11 mouse cellular contexts compared by ENCODE assay signal in the genomic region with DNA sequence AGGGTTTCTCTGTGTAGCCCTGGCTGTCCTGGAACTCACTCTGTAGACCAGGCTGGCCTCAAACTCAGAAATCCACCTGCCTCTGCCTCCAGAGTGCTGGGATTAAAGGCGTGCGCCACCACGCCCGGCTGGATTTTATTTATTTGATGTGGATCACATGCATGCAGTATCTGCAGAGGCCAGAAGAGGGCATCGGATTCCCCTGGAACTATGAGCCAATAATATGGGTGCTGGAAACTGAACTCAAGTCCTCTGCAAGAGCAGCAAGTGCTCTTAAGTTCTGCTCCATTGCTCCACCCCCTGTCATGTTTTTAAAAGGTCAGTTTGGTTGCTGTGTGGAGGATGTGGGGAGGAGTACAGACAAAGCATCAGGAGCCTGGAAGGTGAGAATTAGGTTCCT. TPM values are rescaled to one million over a fixed set of nuclear protein-coding genes. Genes with fewer than 3 reads are reported as not detected.
DNase-seq lines count a peak whose midpoint lies in the region; ATAC-seq and TF ChIP-seq lines count a peak whose summit lies in the region.
"Not testable (repeated sequence)": the region's sequence is repeated elsewhere in the genome, so short reads cannot be mapped to it uniquely, and the experiment has no call there.
"Had no signal": no experiment of that assay in that cellular context is flagged by ENCODE, and none has a peak within 500 bp of the region (broad histone marks: within the 10 kb centered on the region; RNA-seq: fewer than 3 reads in every experiment).

No protein-coding gene starts in this region.

- H3K4me1 ChIP-seq in E14TG2a.4 (replicated peaks; ENCODE audit: low read depth, low read length); bone marrow macrophage, adult 2 months (ENCODE audit: control insufficient read depth, insufficient read depth, low read length); heart, postnatal 0 days (ENCODE audit: control insufficient read depth, insufficient read depth); lung, postnatal 0 days (ENCODE audit: insufficient read depth, low read depth, low read length); stomach, postnatal 0 days (replicated peaks; ENCODE audit: control insufficient read depth, insufficient read depth): not testable (repeated sequence)

- H3K4me3 ChIP-seq in E14TG2a.4 (replicated peaks; ENCODE audit: low read length); bone marrow macrophage, adult 2 months (ENCODE audit: insufficient read depth, low read length); heart, postnatal 0 days (ENCODE audit: low read depth, low read length); layer of hippocampus, adult 2 months; lung, postnatal 0 days (ENCODE audit: low read depth, low read length); stomach, postnatal 0 days (ENCODE audit: low read depth, low read length): not testable (repeated sequence)

- H3K27me3 ChIP-seq in E14TG2a.4 (ENCODE audit: insufficient read depth, low read length); Patski; heart, postnatal 0 days (ENCODE audit: control insufficient read depth, insufficient read depth, low read length); lung, postnatal 0 days (replicated peaks; ENCODE audit: insufficient read depth, low read length); stomach, postnatal 0 days (ENCODE audit: control insufficient read depth, insufficient read depth, low read length): not testable (repeated sequence)

- not testable (repeated sequence) for H3K9me3 ChIP-seq in E14TG2a.4 (ENCODE audit: low read length); heart, postnatal 0 days (replicated peaks; ENCODE audit: control insufficient read depth, low read length); lung, postnatal 0 days (ENCODE audit: low read length); stomach, postnatal 0 days (ENCODE audit: control insufficient read depth, low read length)

- H3K27ac ChIP-seq in bone marrow macrophage, adult 2 months (ENCODE audit: insufficient read depth, low read depth, low read length); heart, postnatal 0 days (ENCODE audit: low read depth); layer of hippocampus, adult 2 months; lung, postnatal 0 days (ENCODE audit: low read length); stomach, postnatal 0 days (replicated peaks): not testable (repeated sequence)

- H3K36me3 ChIP-seq in E14TG2a.4 (ENCODE audit: insufficient read depth, low read length), result peaks cover 13% of the 10 kb centered on the region
- peaks cover 41% of the 10 kb centered on the region for H3K36me3 ChIP-seq in heart, postnatal 0 days (replicated peaks; ENCODE audit: control insufficient read depth, insufficient read depth, low read length)
- H3K36me3 ChIP-seq in lung, postnatal 0 days (ENCODE audit: insufficient read depth, low read length); stomach, postnatal 0 days (ENCODE audit: control insufficient read depth, insufficient read depth, low read length): not testable (repeated sequence)

- H3K9ac ChIP-seq in heart, postnatal 0 days (replicated peaks; ENCODE audit: low read depth, low read length); lung, postnatal 0 days (replicated peaks; ENCODE audit: low read depth); stomach, postnatal 0 days (ENCODE audit: low read length): not testable (repeated sequence)

- not testable (repeated sequence) for TF ChIP-seq EP300 in heart, postnatal 0 days (IDR thresholded peaks at IDR 0.05; ENCODE audit: low read depth); lung, postnatal 0 days (IDR thresholded peaks at IDR 0.05); stomach, postnatal 0 days (optimal IDR thresholded peaks at IDR 0.05)

- DNase-seq in A20 (ENCODE audit: low read depth, low spot score), result peak; percentile 30
- DNase-seq in Patski (ENCODE audit: low read depth, low spot score); heart, postnatal 0 days (ENCODE audit: low spot score); layer of hippocampus, adult 2 months (ENCODE audit: low spot score in 2 of 2); lung, postnatal 0 days (ENCODE audit: low spot score); stomach, postnatal 0 days (ENCODE audit: low spot score): not testable (repeated sequence)

- not testable (repeated sequence) for ATAC-seq in Patski; heart, postnatal 0 days (ENCODE audit: insufficient read depth, low read depth); lung, postnatal 0 days; stomach, postnatal 0 days (ENCODE audit: low FRiP score, low TSS enrichment)

- in situ Hi-C loops in Patski (cut with MboI; ENCODE audit: low pct_unique_long_range_greater_than_20kb), result not testable (repeated sequence)

- CTCF ChIA-PET in Patski (lab: Charles Lee), result not testable (repeated sequence)

- TF ChIP-seq CTCF in E14TG2a.4 (conservative IDR thresholded peaks at IDR 0.05; ENCODE audit: low read length) (peak; percentile 49), Patski (IDR thresholded peaks at IDR 0.05) (peak; percentile 31)
- TF ChIP-seq CTCF in bone marrow macrophage, adult 2 months (IDR thresholded peaks at IDR 0.05; ENCODE audit: low read depth, low read length), result 0 out of 2 replicates have a peak, but pooled peaks have one; percentile 11
- TF ChIP-seq CTCF in heart, postnatal 0 days (IDR thresholded peaks at IDR 0.05; ENCODE audit: low read depth), result peak; percentile 7; the same call in 1 of the 2 replicates
- peak; percentile 37 for TF ChIP-seq CTCF in layer of hippocampus, adult 2 months (conservative IDR thresholded peaks at IDR 0.05)
- peak; percentile 34 for TF ChIP-seq CTCF in lung, postnatal 0 days (IDR thresholded peaks at IDR 0.05)
- peak; percentile 32; the same call in 1 of the 2 replicates for TF ChIP-seq CTCF in stomach, postnatal 0 days (IDR thresholded peaks at IDR 0.05; ENCODE audit: low read depth)

- POLR2A ChIA-PET in Patski (lab: Charles Lee), result not testable (repeated sequence)

- TF ChIP-seq POLR2A in bone marrow macrophage, adult 2 months (IDR thresholded peaks at IDR 0.05; ENCODE audit: borderline replicate concordance, low read depth, low read length), result not testable (repeated sequence)

- WGBS in heart, postnatal 0 days, result 78% methylated on average over 5 of the region's 5 CpGs
- 76% methylated on average over 5 of the region's 5 CpGs for WGBS in lung, postnatal 0 days
- 81% methylated on average over 5 of the region's 5 CpGs for WGBS in stomach, postnatal 0 days

- H3K4me2 ChIP-seq in heart, postnatal 0 days (ENCODE audit: low read depth, low read length); lung, postnatal 0 days (replicated peaks; ENCODE audit: low read depth, low read length); stomach, postnatal 0 days (replicated peaks; ENCODE audit: low read depth): not testable (repeated sequence)

RNA-seq across cellular contexts. Expression of a gene that starts 30.4 kb away (rescaled TPM):
- polyA plus RNA-seq in Patski (2021), result 12.6 TPM
- 25.9 and 29.7 TPM in 2 replicates for polyA plus RNA-seq in bone marrow macrophage, adult 2 months (2012; ENCODE audit: insufficient read depth, insufficient read length, missing spikeins)
- total RNA-seq in heart, postnatal 0 days (2014; rRNA removed; ENCODE audit: low replicate concordance), result 4.3 and 9.0 TPM in 2 replicates
- 21.1 and 26.5 TPM in 2 replicates for polyA plus RNA-seq in heart, postnatal 0 days (2015; fragmentation: Nextera tagmentation; extraction: Ambion mirVana)
- 1 to 10 TPM; 7.8 to 9.4 TPM for total RNA-seq in layer of hippocampus, adult 2 months (2021)
- polyA plus RNA-seq in lung, postnatal 0 days (2015; fragmentation: Nextera tagmentation; extraction: Ambion mirVana), result 17.0 and 18.2 TPM in 2 replicates
- polyA plus RNA-seq in stomach, postnatal 0 days (2015; fragmentation: Nextera tagmentation; extraction: Ambion mirVana), result 25.2 and 27.2 TPM in 2 replicates

RNA-seq across cellular contexts. Expression of a gene that starts 40.0 kb away (rescaled TPM):
- polyA plus RNA-seq in Patski (2021), result 93.1 TPM
- polyA plus RNA-seq in bone marrow macrophage, adult 2 months (2012; ENCODE audit: insufficient read depth, insufficient read length, missing spikeins), result 71.7 and 74.1 TPM in 2 replicates
- 66.0 and 87.6 TPM in 2 replicates for total RNA-seq in heart, postnatal 0 days (2014; rRNA removed; ENCODE audit: low replicate concordance)
- 73.8 and 78.1 TPM in 2 replicates for polyA plus RNA-seq in heart, postnatal 0 days (2015; fragmentation: Nextera tagmentation; extraction: Ambion mirVana)
- total RNA-seq in layer of hippocampus, adult 2 months (2021), result 100 to 1,000 TPM; 349 to 374 TPM
- polyA plus RNA-seq in lung, postnatal 0 days (2015; fragmentation: Nextera tagmentation; extraction: Ambion mirVana), result 76.8 and 88.2 TPM in 2 replicates
- polyA plus RNA-seq in stomach, postnatal 0 days (2015; fragmentation: Nextera tagmentation; extraction: Ambion mirVana), result 76.3 and 80.6 TPM in 2 replicates

RNA-seq across cellular contexts. Expression of a gene that starts 40.9 kb away (rescaled TPM):
- polyA plus RNA-seq in Patski (2021), result 25.3 TPM
- polyA plus RNA-seq in bone marrow macrophage, adult 2 months (2012; ENCODE audit: insufficient read depth, insufficient read length, missing spikeins), result 59.3 and 60.3 TPM in 2 replicates
- 32.6 and 54.8 TPM in 2 replicates for total RNA-seq in heart, postnatal 0 days (2014; rRNA removed; ENCODE audit: low replicate concordance)
- polyA plus RNA-seq in heart, postnatal 0 days (2015; fragmentation: Nextera tagmentation; extraction: Ambion mirVana), result 119 and 121 TPM in 2 replicates
- total RNA-seq in layer of hippocampus, adult 2 months (2021), result 10 to 100 TPM; 64.8 to 67.1 TPM
- 76.0 and 77.5 TPM in 2 replicates for polyA plus RNA-seq in lung, postnatal 0 days (2015; fragmentation: Nextera tagmentation; extraction: Ambion mirVana)
- polyA plus RNA-seq in stomach, postnatal 0 days (2015; fragmentation: Nextera tagmentation; extraction: Ambion mirVana), result 77.0 and 79.7 TPM in 2 replicates

RNA-seq across cellular contexts. Expression of a gene that starts 52.5 kb away (rescaled TPM):
- 0.05 TPM for polyA plus RNA-seq in Patski (2021)
- 0.63 and 1.5 TPM in 2 replicates for polyA plus RNA-seq in bone marrow macrophage, adult 2 months (2012; ENCODE audit: insufficient read depth, insufficient read length, missing spikeins)
- not detected in 2 replicates for total RNA-seq in heart, postnatal 0 days (2014; rRNA removed; ENCODE audit: low replicate concordance)
- polyA plus RNA-seq in heart, postnatal 0 days (2015; fragmentation: Nextera tagmentation; extraction: Ambion mirVana), result 0.07 and 0.52 TPM in 2 replicates
- under 1 TPM; 0.39 to 0.51 TPM for total RNA-seq in layer of hippocampus, adult 2 months (2021)
- polyA plus RNA-seq in lung, postnatal 0 days (2015; fragmentation: Nextera tagmentation; extraction: Ambion mirVana), result 13.7 and 13.8 TPM in 2 replicates
- polyA plus RNA-seq in stomach, postnatal 0 days (2015; fragmentation: Nextera tagmentation; extraction: Ambion mirVana), result 0.45 and 0.54 TPM in 2 replicates
- total RNA-seq: gastrocnemius, postnatal 25 days; heart, postnatal 10 days had no signal
- polyA plus RNA-seq: G1E had no signal
